Mouse (Mus musculus): ENCODE measurements around the gene Plk3.

GRCm38 (mm10) chr4:117145248-117145647 lies 11.5 kb upstream of the Plk3 start:
- no peak for TF ChIP-seq CTCF (IDR thresholded peaks at IDR 0.05; ENCODE audit: low read depth)
- no peak for TF ChIP-seq EP300 (IDR thresholded peaks at IDR 0.05; ENCODE audit: low read depth)

Measured in heart, postnatal 0 days (tissue).